Mouse (Mus musculus): Measurements from ENCODE around the gene Ptf1a.

Gene Ptf1a

GRCm38 (mm10) chr2:19452531-19453055 is 7.1 kb downstream of the Ptf1a start:
- no peak for DNase-seq (ENCODE audit: low spot score in 2 of 2)

GRCm38 (mm10) chr2:19455228-19455627 is 9.8 kb downstream of the Ptf1a start:
- DNase-seq (ENCODE audit: low spot score in 2 of 2), result no peak

- no peak for DNase-seq (ENCODE audit: low spot score in 2 of 2)
Observed at GRCm38 (mm10) chr2:19455857-19456482, 10.5 kb downstream of the Ptf1a start.

GRCm38 (mm10) chr2:19458785-19459184 is 13.3 kb downstream of the Ptf1a start:
- no peak for DNase-seq (ENCODE audit: low spot score in 2 of 2)

GRCm38 (mm10) chr2:19461940-19462339 is 16.5 kb downstream of the Ptf1a start:
- no peak for DNase-seq (ENCODE audit: low spot score in 2 of 2)

- no peak for DNase-seq (ENCODE audit: low spot score in 2 of 2)
Observed at GRCm38 (mm10) chr2:19490262-19490661, 44.8 kb downstream of the Ptf1a start.

Measured in spleen, postnatal 14 days (tissue).